Mouse (Mus musculus): ENCODE results near the gene 1700012B09Rik.

- TF ChIP-seq POLR2A (IDR thresholded peaks at IDR 0.05; ENCODE audit: extremely low read depth, insufficient read depth, low read length) (no peak), CTCF (IDR thresholded peaks at IDR 0.05; ENCODE audit: low read depth, low read length) (no peak)
Measured at GRCm38 (mm10) chr9:14718332-14718691, 52.5 kb downstream of the 1700012B09Rik start.
